Mouse (Mus musculus) kidney, embryonic 15.5 days (tissue): ENCODE measurements around the gene Stac. TPM values are rescaled to one million over a fixed set of nuclear protein-coding genes. Genes with fewer than 3 reads are reported as not detected.

Source experiments
- ATAC-seq: fragments of 200-750 bp; cut with Nextera tagmentation; replicated peaks from 2 replicates; pipeline ENCODE4 v1.8.0; 2017; ENCODE audit warnings: moderate TSS enrichment; ENCODE audit not compliant: low FRiP score
- H3K27ac ChIP-seq: fragments of 300-500 bp; sonication (generic); 2 replicates; pipeline ENCODE4 v1.5.1; 2015; ENCODE audit warnings: mild to moderate bottlenecking, inconsistent platforms
- H3K27me3 ChIP-seq: fragments of 300-500 bp; sonication (generic); 2 replicates; pipeline ENCODE4 v1.6.1; 2015; ENCODE audit warnings: inconsistent platforms
- H3K36me3 ChIP-seq: fragments of 300-500 bp; sonication (generic); 2 replicates; pipeline ENCODE4 v1.6.1; 2015; ENCODE audit warnings: inconsistent platforms
- H3K4me1 ChIP-seq: fragments of 300-500 bp; sonication (generic); 2 replicates; pipeline ENCODE4 v1.6.1; 2015; ENCODE audit warnings: inconsistent platforms
- H3K4me2 ChIP-seq: fragments of 300-500 bp; sonication (generic); 2 replicates; pipeline ENCODE4 v1.6.1; 2015; ENCODE audit warnings: moderate library complexity, mild to moderate bottlenecking, inconsistent platforms
- H3K4me3 ChIP-seq: fragments of 300-500 bp; sonication (generic); replicated peaks from 2 replicates; pipeline ENCODE4 v1.5.1; 2015; ENCODE audit warnings: mild to moderate bottlenecking, inconsistent platforms
- H3K9ac ChIP-seq: fragments of 300-500 bp; sonication (generic); 2 replicates; pipeline ENCODE4 v1.6.1; 2015; ENCODE audit warnings: mild to moderate bottlenecking, inconsistent platforms
- H3K9me3 ChIP-seq: fragments of 300-500 bp; sonication (generic); replicated peaks from 2 replicates; pipeline ENCODE4 v1.6.1; 2016; ENCODE audit warnings: inconsistent platforms
- WGBS: fragments of 180-500 bp; shearing (Covaris S2); methylation state at CpG from one replicate; pipeline ENCODE4 v1.1.7; 2015; ENCODE audit warnings: mixed read lengths; 5-methylcytosine and 5-hydroxymethylcytosine counted together
- polyA plus RNA-seq: library from polyadenylated mRNA; unstranded; fragments of >200 nt; fragmentation: Nextera tagmentation; extraction: Ambion mirVana; gene quantifications from 2 replicates; pipeline ENCODE4 v1.2.1, GENCODE M21; 2015

Gene Stac
- polyA plus RNA-seq, 1 experiment from 2014 or later, result 4.7 TPM

- Histone ChIP-seq H3K9me3 (no peaks in the 10 kb centered on the region), H3K9ac (no peak overlapping the region), H3K4me3 (no peak overlapping the region), H3K27ac (peak overlapping the region; percentile 37), H3K36me3 (no peaks in the 10 kb centered on the region), H3K4me2 (no peak overlapping the region), H3K4me1 (peaks cover 12% of the 10 kb centered on the region; the same call in 1 of the 2 replicates), H3K27me3 (no peaks in the 10 kb centered on the region)
- no peak for ATAC-seq
- 74% methylated on average over 21 of the region's 21 CpGs for WGBS
Measured at GRCm38 (mm10) chr9:111550281-111550962, 139.7 kb downstream of the Stac start.

GRCm38 (mm10) chr9:111542663-111543062 is 147.5 kb downstream of the Stac start:
- no peak for ATAC-seq
- H3K4me2 ChIP-seq, result no peak overlapping the region
- WGBS, result 53% methylated on average over 6 of the region's 6 CpGs
- H3K9ac ChIP-seq, result no peak overlapping the region
- H3K36me3 ChIP-seq, result no peaks in the 10 kb centered on the region
- no peak overlapping the region for H3K4me3 ChIP-seq
- no peaks in the 10 kb centered on the region for H3K27me3 ChIP-seq
- no peaks in the 10 kb centered on the region for H3K9me3 ChIP-seq
- no peak overlapping the region for H3K27ac ChIP-seq
- H3K4me1 ChIP-seq, result no peaks in the 10 kb centered on the region

- H3K9me3 ChIP-seq, result no peaks in the 10 kb centered on the region
- ATAC-seq, result 0 out of 2 replicates have a peak, but pooled peaks have one; percentile 49
- no peak overlapping the region for H3K9ac ChIP-seq
- WGBS, result 66% methylated on average over 8 of the region's 8 CpGs
- H3K4me1 ChIP-seq, result peaks cover 4% of the 10 kb centered on the region
- no peaks in the 10 kb centered on the region for H3K27me3 ChIP-seq
- no peaks in the 10 kb centered on the region for H3K36me3 ChIP-seq
- H3K4me3 ChIP-seq, result no peak overlapping the region
- no peak overlapping the region for H3K27ac ChIP-seq
- H3K4me2 ChIP-seq, result no peak overlapping the region
Measured at GRCm38 (mm10) chr9:111535445-111536064, 154.6 kb downstream of the Stac start.

GRCm38 (mm10) chr9:111534744-111535423 is 155.3 kb downstream of the Stac start:
- WGBS, result 33% methylated on average over 7 of the region's 7 CpGs
- no peaks in the 10 kb centered on the region for H3K36me3 ChIP-seq

GRCm38 (mm10) chr9:111523871-111524270 is 166.3 kb downstream of the Stac start:
- no peak overlapping the region for H3K4me3 ChIP-seq
- ATAC-seq, result no peak
- H3K36me3 ChIP-seq, result no peaks in the 10 kb centered on the region
- no peak overlapping the region for H3K9ac ChIP-seq
- H3K9me3 ChIP-seq, result 0 out of 2 replicates have a peak, but pooled peaks cover 6% of the 10 kb centered on the region
- H3K4me2 ChIP-seq, result no peak overlapping the region
- H3K27ac ChIP-seq, result no peak overlapping the region
- WGBS, result 93% methylated on average over 3 of the region's 3 CpGs
- H3K27me3 ChIP-seq, result no peaks in the 10 kb centered on the region
- no peaks in the 10 kb centered on the region for H3K4me1 ChIP-seq

More at GRCm38 (mm10) chr9:111534744-111535423, 155.3 kb downstream of the Stac start:
- no peaks in the 10 kb centered on the region for H3K9me3 ChIP-seq
- no peak overlapping the region for H3K9ac ChIP-seq
- H3K4me3 ChIP-seq, result no peak overlapping the region
- no peak overlapping the region for H3K4me2 ChIP-seq
- H3K4me1 ChIP-seq, result peaks cover 4% of the 10 kb centered on the region
- H3K27ac ChIP-seq, result no peak overlapping the region
- H3K27me3 ChIP-seq, result no peaks in the 10 kb centered on the region
- ATAC-seq, result peak; percentile 33; the same call in 1 of the 2 replicates

- 93% methylated on average over 11 of the region's 11 CpGs for WGBS
Measured at GRCm38 (mm10) chr9:111523111-111523510, 167.0 kb downstream of the Stac start.

GRCm38 (mm10) chr9:111522226-111522625 is 167.9 kb downstream of the Stac start:
- H3K4me2 ChIP-seq, result no peak overlapping the region
- no peak overlapping the region for H3K4me3 ChIP-seq
- H3K9me3 ChIP-seq, result 0 out of 2 replicates have a peak, but pooled peaks cover 6% of the 10 kb centered on the region
- H3K27me3 ChIP-seq, result no peaks in the 10 kb centered on the region
- ATAC-seq, result no peak
- H3K36me3 ChIP-seq, result no peaks in the 10 kb centered on the region
- WGBS, result 88% methylated on average over 7 of the region's 7 CpGs
- H3K4me1 ChIP-seq, result no peaks in the 10 kb centered on the region
- no peak overlapping the region for H3K9ac ChIP-seq
- H3K27ac ChIP-seq, result no peak overlapping the region

More at GRCm38 (mm10) chr9:111523111-111523510, 167.0 kb downstream of the Stac start:
- ATAC-seq, result no peak
- no peak overlapping the region for H3K4me2 ChIP-seq
- no peaks in the 10 kb centered on the region for H3K4me1 ChIP-seq
- H3K4me3 ChIP-seq, result no peak overlapping the region
- no peak overlapping the region for H3K9ac ChIP-seq
- no peaks in the 10 kb centered on the region for H3K36me3 ChIP-seq
- 0 out of 2 replicates have a peak, but pooled peaks cover 6% of the 10 kb centered on the region for H3K9me3 ChIP-seq
- no peak overlapping the region for H3K27ac ChIP-seq
- no peaks in the 10 kb centered on the region for H3K27me3 ChIP-seq

GRCm38 (mm10) chr9:111515536-111515935 is 174.6 kb downstream of the Stac start:
- WGBS, result 94% methylated on average over 3 of the region's 3 CpGs

GRCm38 (mm10) chr9:111514586-111515473 is 175.3 kb downstream of the Stac start:
- no peak overlapping the region for H3K4me2 ChIP-seq
- no peak for ATAC-seq
- H3K27me3 ChIP-seq, result no peaks in the 10 kb centered on the region
- H3K9ac ChIP-seq, result no peak overlapping the region
- no peaks in the 10 kb centered on the region for H3K36me3 ChIP-seq
- H3K4me1 ChIP-seq, result no peaks in the 10 kb centered on the region
- no peak overlapping the region for H3K4me3 ChIP-seq
- 62% methylated on average over 15 of the region's 15 CpGs for WGBS
- no peak overlapping the region for H3K27ac ChIP-seq
- H3K9me3 ChIP-seq, result no peaks in the 10 kb centered on the region

More at GRCm38 (mm10) chr9:111515536-111515935, 174.6 kb downstream of the Stac start:
- Histone ChIP-seq H3K27ac (no peak overlapping the region), H3K9ac (no peak overlapping the region), H3K4me2 (no peak overlapping the region), H3K4me3 (no peak overlapping the region), H3K9me3 (no peaks in the 10 kb centered on the region), H3K27me3 (no peaks in the 10 kb centered on the region), H3K4me1 (no peaks in the 10 kb centered on the region), H3K36me3 (no peaks in the 10 kb centered on the region)
- no peak for ATAC-seq
